Mouse (Mus musculus) erythroblast, embryonic 14.5 days (primary cell): ENCODE results near the gene Myl9.

ENCODE experiments used
- GATA1 ChIP-seq: IDR thresholded peaks from 2 replicates; pipeline ENCODE4 v1.6.1; 2012; ENCODE audit warnings: low read length, inconsistent platforms, mixed read lengths
- TAL1 ChIP-seq: IDR thresholded peaks from 3 replicates; pipeline ENCODE4 v1.6.1; 2012; ENCODE audit warnings: low read length, inconsistent platforms, mixed read lengths

DNA sequence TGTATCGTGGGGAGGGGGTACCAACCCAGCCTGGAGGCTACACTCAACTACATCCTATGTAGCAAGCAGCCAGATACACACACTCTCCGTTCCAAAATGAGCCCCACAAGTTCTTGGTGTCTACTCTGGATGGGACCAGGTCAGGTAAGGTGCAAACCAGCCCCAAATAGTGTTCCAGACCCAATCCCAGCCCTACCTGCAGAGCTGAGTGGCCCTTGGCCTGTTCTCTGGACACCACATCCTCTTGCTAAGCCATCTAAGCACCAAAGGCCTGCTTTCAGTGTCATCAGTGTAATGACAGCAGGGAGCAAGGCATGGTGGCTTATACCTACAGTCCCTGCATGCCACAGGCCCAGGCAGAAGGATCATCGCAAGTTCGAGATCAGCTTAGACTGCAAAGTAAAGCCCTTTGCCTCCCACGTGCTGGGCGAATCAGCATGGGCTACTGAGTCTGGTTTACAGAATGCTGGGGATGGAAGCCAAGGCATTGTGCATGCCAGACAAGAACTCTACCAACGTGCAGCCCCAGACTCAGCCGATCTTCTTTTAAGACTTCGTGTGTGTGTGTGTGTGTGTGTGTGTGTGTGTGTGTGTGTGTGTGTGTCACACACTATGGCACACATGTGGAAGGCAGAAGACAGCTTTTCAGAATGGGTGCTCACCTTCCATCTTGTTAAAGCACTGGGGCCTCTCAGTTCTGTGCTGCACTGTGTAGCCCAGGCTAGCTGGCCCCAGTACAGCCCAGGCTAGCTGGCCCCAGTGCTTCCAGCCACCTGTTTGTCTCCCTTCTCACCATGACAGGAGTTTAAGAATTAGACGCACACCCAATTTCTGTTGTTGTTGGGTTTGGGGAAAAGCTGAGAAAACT lies 7.5 kb downstream of the Myl9 start:
- TF ChIP-seq GATA1 (no peak), TAL1 (no peak)
